Mouse (Mus musculus) liver, adult 2 months (tissue): ENCODE results near the gene Hsd17b12. TPM values are rescaled to one million over a fixed set of nuclear protein-coding genes. Genes with fewer than 3 reads are reported as not detected.

Experiments
- DNase-seq: peaks from one replicate; pipeline ENCODE4 v3.0.0-alpha.2; 2011; ENCODE audit warnings: low read depth, low spot score; ENCODE audit errors: extremely low read depth
- H3K27ac ChIP-seq: fragments of 200-500 bp; replicated peaks from 2 replicates; pipeline ENCODE4 v1.5.1; 2012; ENCODE audit warnings: low read depth, mild to moderate bottlenecking, control low read depth, inconsistent platforms, low read length; ENCODE audit not compliant: insufficient read depth
- H3K27me3 ChIP-seq: fragments of 200-500 bp; 2 replicates; pipeline ENCODE4 v1.6.1; 2012; ENCODE audit warnings: mild to moderate bottlenecking, moderate library complexity, low read length, inconsistent platforms; ENCODE audit not compliant: control insufficient read depth, insufficient read depth
- H3K36me3 ChIP-seq: fragments of 200-500 bp; 2 replicates; pipeline ENCODE4 v1.6.1; 2012; ENCODE audit warnings: low read length, inconsistent platforms; ENCODE audit not compliant: control insufficient read depth, insufficient read depth
- H3K4me1 ChIP-seq: fragments of 200-500 bp; 2 replicates; pipeline ENCODE4 v1.6.1; 2011; ENCODE audit warnings: low read length; ENCODE audit not compliant: control insufficient read depth, insufficient read depth
- H3K4me3 ChIP-seq: fragments of 200-500 bp; 2 replicates; pipeline ENCODE4 v1.5.1; 2011; ENCODE audit warnings: low read depth, mild to moderate bottlenecking, control low read depth, low read length, moderate library complexity; ENCODE audit not compliant: insufficient read depth
- H3K79me2 ChIP-seq: fragments of 200-500 bp; 2 replicates; pipeline ENCODE4 v1.6.1; 2012; ENCODE audit warnings: inconsistent platforms, mild to moderate bottlenecking, low read length, moderate library complexity; ENCODE audit not compliant: control insufficient read depth, insufficient read depth
- H3K9ac ChIP-seq: fragments of 200-500 bp; 2 replicates; pipeline ENCODE4 v1.6.1; 2012; ENCODE audit warnings: low read depth, mild to moderate bottlenecking, control low read depth, inconsistent platforms, low read length
- CTCF ChIP-seq: fragments of 200-500 bp; IDR thresholded peaks from 2 replicates; pipeline ENCODE4 v1.5.1; 2011; ENCODE audit warnings: low read depth, low read length, control low read depth
- POLR2A ChIP-seq: fragments of 200-500 bp; IDR thresholded peaks from 2 replicates; pipeline ENCODE4 v1.6.1; 2011; ENCODE audit warnings: low read length, control low read depth; ENCODE audit not compliant: insufficient read depth; ENCODE audit errors: extremely low read depth
- WGBS: fragments of 180-500 bp; shearing (Covaris S2); methylation state at CpG from one replicate; pipeline ENCODE4 v1.1.7; 2018; 5-methylcytosine and 5-hydroxymethylcytosine counted together
- polyA plus RNA-seq: library from polyadenylated mRNA; depleted of rRNA; stranded (reverse); fragments of >200 nt; gene quantifications from 2 replicates; pipeline ENCODE4 v1.2.3, GENCODE M21; 2012
- total RNA-seq: library from RNA; depleted of rRNA; stranded (reverse); fragments of >200 nt; gene quantifications from 2 replicates; pipeline ENCODE4 v1.2.3, GENCODE M21; 2014

Gene Hsd17b12
- total and polyA plus RNA-seq, 2 experiments, result 68.5 to 144 TPM

DNA sequence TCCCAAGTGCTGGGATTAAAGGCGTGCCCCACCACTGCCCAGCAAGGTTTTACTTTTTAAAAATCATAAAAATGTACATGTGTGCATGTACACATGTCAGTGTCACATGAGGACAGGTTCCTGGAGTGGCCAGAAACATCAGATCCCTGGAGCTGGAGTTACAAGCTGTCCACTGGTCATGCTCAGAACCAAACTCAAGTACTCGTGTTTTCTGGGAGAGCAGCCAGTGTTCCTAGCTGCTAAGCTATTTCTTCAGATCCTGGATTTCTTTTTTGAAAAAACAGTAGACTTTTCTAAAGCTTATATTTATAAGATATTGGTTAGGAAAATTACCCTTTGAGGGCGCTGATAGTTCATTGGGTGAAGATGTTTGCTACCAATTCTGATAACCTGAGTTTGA lies 18.6 kb upstream of the Hsd17b12 start:
- Histone ChIP-seq H3K4me3 (0 out of 2 replicates have a peak overlapping the region, but pooled peaks have one; percentile 10), H3K27ac (peak overlapping the region; percentile 97), H3K4me1 (peaks cover 1% of the 10 kb centered on the region; the same call in 1 of the 2 replicates), H3K27me3 (no peaks in the 10 kb centered on the region), H3K9ac (no peak overlapping the region; the same call in 1 of the 2 replicates), H3K79me2 (no peaks in the 10 kb centered on the region), H3K36me3 (no peaks in the 10 kb centered on the region)
- 69% methylated on average over 3 of the region's 3 CpGs for WGBS
- no peak for TF ChIP-seq POLR2A
- no peak for TF ChIP-seq CTCF
- DNase-seq, result peak; percentile 70

DNA sequence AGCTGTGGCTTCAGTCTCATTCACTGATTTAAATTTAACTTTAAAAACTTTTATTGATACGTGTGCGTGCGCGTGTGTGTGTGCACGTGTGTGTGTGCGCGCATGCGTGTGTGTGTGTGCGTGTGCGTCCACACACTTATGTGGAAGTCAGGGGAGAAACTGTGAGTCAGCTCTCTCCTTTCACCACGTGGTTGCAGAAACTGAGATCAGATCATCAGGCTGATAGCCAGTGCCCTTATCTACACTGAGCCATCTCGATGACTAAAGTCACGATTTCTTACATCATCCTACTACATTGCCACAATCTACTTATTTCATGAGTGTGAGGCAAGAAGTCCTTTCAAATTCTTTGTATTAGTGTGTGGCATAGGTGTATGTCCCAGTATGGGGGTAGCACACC lies 15.8 kb upstream of the Hsd17b12 start:
- H3K4me1 ChIP-seq, result peaks cover 1% of the 10 kb centered on the region; the same call in 1 of the 2 replicates
- no peak overlapping the region for H3K27ac ChIP-seq
- TF ChIP-seq POLR2A (no peak), CTCF (no peak)
- no peaks in the 10 kb centered on the region for H3K36me3 ChIP-seq
- H3K4me3 ChIP-seq, result no peak overlapping the region
- no peaks in the 10 kb centered on the region for H3K79me2 ChIP-seq
- no peaks in the 10 kb centered on the region for H3K27me3 ChIP-seq
- H3K9ac ChIP-seq, result no peak overlapping the region
- 77% methylated on average over 13 of the region's 13 CpGs for WGBS
- DNase-seq, result peak; percentile 65

DNA sequence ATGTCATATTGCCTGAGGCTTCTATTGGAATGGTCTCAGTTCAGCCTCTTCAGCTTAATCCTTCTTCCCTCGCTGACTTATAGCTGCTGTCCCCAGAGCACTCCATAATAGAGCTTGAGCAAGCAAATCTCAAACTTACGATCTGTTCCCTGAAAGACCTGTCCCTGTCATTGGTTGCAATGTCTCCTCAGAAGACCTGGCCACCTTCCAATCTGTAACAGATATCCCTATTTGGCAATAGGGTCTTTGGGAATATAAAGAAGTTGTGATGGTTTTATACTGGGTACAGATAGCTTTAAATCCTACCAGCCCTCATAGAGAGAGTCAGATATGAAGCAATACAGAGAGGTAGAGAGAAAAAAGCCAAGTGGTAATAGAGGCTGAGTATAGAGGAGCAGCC lies 5.4 kb upstream of the Hsd17b12 start:
- WGBS, result 60% methylated on average over 2 of the region's 2 CpGs
- no peak for DNase-seq
- TF ChIP-seq CTCF, result no peak
- no peak for TF ChIP-seq POLR2A
- H3K27me3 ChIP-seq, result no peaks in the 10 kb centered on the region
- peaks cover 2% of the 10 kb centered on the region; the same call in 1 of the 2 replicates for H3K4me1 ChIP-seq
- H3K36me3 ChIP-seq, result no peaks in the 10 kb centered on the region
- no peak overlapping the region for H3K27ac ChIP-seq
- H3K9ac ChIP-seq, result no peak overlapping the region
- no peaks in the 10 kb centered on the region for H3K79me2 ChIP-seq
- H3K4me3 ChIP-seq, result no peak overlapping the region

DNA sequence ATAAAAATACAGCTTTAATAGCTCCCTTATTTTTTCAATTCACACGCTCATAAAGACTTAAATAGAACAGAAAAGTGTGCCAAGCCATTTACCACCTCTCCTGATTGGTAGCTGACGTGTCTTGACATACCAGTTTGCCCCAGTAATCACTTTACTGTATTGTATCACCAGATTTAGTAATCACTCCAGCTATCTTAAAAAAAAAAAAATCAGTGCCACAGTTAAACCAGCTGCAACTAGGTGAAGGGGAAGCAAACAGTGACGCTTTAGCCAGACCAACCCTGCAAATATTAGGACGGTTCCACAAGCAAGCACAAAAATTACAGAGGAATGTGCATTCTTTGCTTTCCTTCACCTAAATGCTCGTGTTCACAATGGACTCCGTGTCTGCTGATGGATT lies 4.4 kb upstream of the Hsd17b12 start:
- Histone ChIP-seq H3K4me1 (peaks cover 2% of the 10 kb centered on the region; the same call in 1 of the 2 replicates), H3K4me3 (no peak overlapping the region), H3K27me3 (no peaks in the 10 kb centered on the region), H3K36me3 (no peaks in the 10 kb centered on the region), H3K79me2 (peaks cover 3% of the 10 kb centered on the region; the same call in 1 of the 2 replicates), H3K27ac (no peak overlapping the region), H3K9ac (no peak overlapping the region)
- peak; percentile 74 for DNase-seq
- TF ChIP-seq POLR2A (no peak), CTCF (no peak)
- 29% methylated on average over 6 of the region's 6 CpGs for WGBS

DNA sequence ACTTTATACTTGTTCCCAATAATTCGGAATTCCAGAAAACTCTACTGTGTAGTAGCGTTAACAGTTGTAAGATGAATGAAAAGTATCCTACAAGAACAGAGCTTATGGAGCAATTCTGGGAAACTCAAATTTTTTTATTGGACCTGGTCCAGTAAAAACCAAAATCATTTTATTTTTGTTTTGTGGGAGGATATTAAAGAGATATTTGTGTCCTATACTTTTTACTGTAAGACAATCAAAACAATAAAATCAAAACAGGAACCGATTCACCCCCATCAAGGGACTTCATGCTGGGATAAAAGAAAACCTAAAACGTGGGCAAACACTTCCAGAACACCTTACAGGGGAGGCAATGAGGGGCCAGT lies 738 bp upstream of the Hsd17b12 start:
- peaks cover 17% of the 10 kb centered on the region for H3K4me1 ChIP-seq
- H3K9ac ChIP-seq, result peak overlapping the region; percentile 41; the same call in 1 of the 2 replicates
- peaks cover 3% of the 10 kb centered on the region; the same call in 1 of the 2 replicates for H3K79me2 ChIP-seq
- no peaks in the 10 kb centered on the region for H3K27me3 ChIP-seq
- no peaks in the 10 kb centered on the region for H3K36me3 ChIP-seq
- TF ChIP-seq CTCF (no peak), POLR2A (no peak)
- peak overlapping the region; percentile 47 for H3K4me3 ChIP-seq
- 24% methylated on average over 4 of the region's 4 CpGs for WGBS
- no peak for DNase-seq
- no peak overlapping the region for H3K27ac ChIP-seq

DNA sequence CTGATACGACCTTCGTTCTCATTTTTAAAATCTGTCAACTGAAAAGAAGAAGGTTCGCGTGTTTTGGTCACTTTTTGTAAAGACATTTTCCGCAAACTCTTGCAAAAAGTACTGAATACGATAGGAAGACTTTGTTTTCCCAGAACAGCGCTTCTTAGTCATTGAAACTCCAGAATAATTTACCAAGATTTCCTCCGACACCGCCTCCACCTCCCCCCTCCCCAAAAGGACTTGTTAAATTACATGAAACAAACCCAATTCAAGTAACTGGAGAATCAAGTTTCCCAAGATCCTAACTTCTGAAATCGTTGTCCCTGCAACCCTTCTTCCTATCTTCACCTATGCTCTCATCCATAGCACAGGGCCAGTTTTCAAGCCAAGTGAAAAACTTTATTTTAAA lies 713 bp downstream of the Hsd17b12 start:
- DNase-seq, result peak; percentile 49
- peaks cover 12% of the 10 kb centered on the region; the same call in 1 of the 2 replicates for H3K79me2 ChIP-seq
- H3K27ac ChIP-seq, result peak overlapping the region; percentile 57
- H3K4me1 ChIP-seq, result peaks cover 25% of the 10 kb centered on the region
- H3K36me3 ChIP-seq, result no peaks in the 10 kb centered on the region
- H3K9ac ChIP-seq, result peak overlapping the region; percentile 91
- no peaks in the 10 kb centered on the region for H3K27me3 ChIP-seq
- WGBS, result under 1% methylated on average over 10 of the region's 10 CpGs
- H3K4me3 ChIP-seq, result peak overlapping the region; percentile 91
- TF ChIP-seq CTCF (no peak), POLR2A (no peak)
